Comparison of ENCODE assay signal across 16 mouse cellular contexts in the genomic region with DNA sequence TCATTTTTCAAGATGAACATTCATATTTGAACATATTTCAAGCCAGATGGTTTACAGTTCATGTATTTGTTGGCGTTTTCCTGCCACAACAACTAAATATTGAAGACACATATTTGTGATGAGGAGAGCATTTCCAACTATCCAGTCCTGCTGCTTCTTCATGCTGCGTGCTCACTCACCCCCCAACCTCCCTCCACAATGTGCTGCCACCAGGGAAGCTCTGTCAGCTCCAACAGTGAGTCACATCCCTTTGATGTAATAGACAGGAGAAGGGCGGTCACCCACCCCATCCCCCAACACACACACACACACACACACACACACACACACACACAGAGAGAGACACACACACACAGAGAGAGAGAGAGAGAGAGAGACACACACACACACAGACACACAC. TPM values are rescaled to one million over a fixed set of nuclear protein-coding genes. Genes with fewer than 3 reads are reported as not detected.
DNase-seq lines count a peak whose midpoint lies in the region; ATAC-seq and TF ChIP-seq lines count a peak whose summit lies in the region.
"Had no signal": no experiment of that assay in that cellular context is flagged by ENCODE, and none has a peak within 500 bp of the region (broad histone marks: within the 10 kb centered on the region; RNA-seq: fewer than 3 reads in every experiment).

No protein-coding gene starts in this region.

- no peak overlapping the region for H3K27ac ChIP-seq in gastrocnemius, adult 2 months
- H3K27ac ChIP-seq in stomach, embryonic 14.5 days (ENCODE audit: low read length): peak overlapping the region; percentile 23; the same call in 1 of the 2 replicates
- no peak overlapping the region for H3K27ac ChIP-seq in stomach, postnatal 0 days (replicated peaks)
- H3K27ac ChIP-seq: intestine, embryonic 15.5 days; macrophage had no signal

- no peaks in the 10 kb centered on the region for H3K4me1 ChIP-seq in stomach, embryonic 14.5 days (ENCODE audit: control insufficient read depth, insufficient read depth, low read length)
- no peaks in the 10 kb centered on the region for H3K4me1 ChIP-seq in stomach, postnatal 0 days (replicated peaks; ENCODE audit: control insufficient read depth, insufficient read depth)
- H3K4me1 ChIP-seq: embryonic facial prominence, embryonic 15.5 days; intestine, embryonic 15.5 days had no signal

- H3K4me2 ChIP-seq in stomach, embryonic 14.5 days (replicated peaks; ENCODE audit: low read depth, low read length): no peak overlapping the region
- no peak overlapping the region for H3K4me2 ChIP-seq in stomach, postnatal 0 days (replicated peaks; ENCODE audit: low read depth)
- H3K4me2 ChIP-seq: embryonic facial prominence, embryonic 15.5 days; intestine, embryonic 15.5 days had no signal

- H3K4me3 ChIP-seq in gastrocnemius, adult 2 months: no peak overlapping the region
- H3K4me3 ChIP-seq in stomach, embryonic 14.5 days (ENCODE audit: low read depth, low read length): no peak overlapping the region
- H3K4me3 ChIP-seq in stomach, postnatal 0 days (ENCODE audit: low read depth, low read length): no peak overlapping the region
- H3K4me3 ChIP-seq: embryonic facial prominence, embryonic 15.5 days; intestine, embryonic 15.5 days had no signal

- no peaks in the 10 kb centered on the region for H3K9me3 ChIP-seq in stomach, embryonic 14.5 days (ENCODE audit: control insufficient read depth, low read depth, low read length)
- H3K9me3 ChIP-seq in stomach, postnatal 0 days (ENCODE audit: control insufficient read depth, low read length): no peaks in the 10 kb centered on the region
- H3K9me3 ChIP-seq: embryonic facial prominence, embryonic 15.5 days; intestine, embryonic 15.5 days had no signal

- no peaks in the 10 kb centered on the region for H3K36me3 ChIP-seq in stomach, embryonic 14.5 days (ENCODE audit: control insufficient read depth, insufficient read depth, low read length)
- no peaks in the 10 kb centered on the region for H3K36me3 ChIP-seq in stomach, postnatal 0 days (ENCODE audit: control insufficient read depth, insufficient read depth, low read length)
- H3K36me3 ChIP-seq: embryonic facial prominence, embryonic 15.5 days; intestine, embryonic 15.5 days had no signal

- peak; percentile 10 for DNase-seq in gastrocnemius, postnatal 14 days
- no peak for DNase-seq in gastrocnemius, adult 2 months
- DNase-seq in stomach, postnatal 0 days (ENCODE audit: low spot score): no peak
- DNase-seq in layer of hippocampus, adult 8-10 months (ENCODE audit: low spot score in 2 of 2): peak; percentile 12 to 19
- DNase-seq in embryo, embryonic 10 days (ENCODE audit: low spot score): no peak
- DNase-seq in thymus, postnatal 25 days: no peak
- DNase-seq: cerebellum, postnatal 25 days; heart, postnatal 4 days; thymus, adult 2 months had no signal

- intact Hi-C loops in gastrocnemius, postnatal 14 days (cut with DNase I; ENCODE audit: low total_unique reads): no loop called here
- intact Hi-C loops in gastrocnemius, adult 2 months (cut with DNase I): no loop called here

- no peak for TF ChIP-seq EP300 in stomach, postnatal 0 days (optimal IDR thresholded peaks at IDR 0.05)

- no peak for TF ChIP-seq CTCF in gastrocnemius, adult 2 months (IDR thresholded peaks at IDR 0.05)
- no peak for TF ChIP-seq CTCF in stomach, postnatal 0 days (IDR thresholded peaks at IDR 0.05; ENCODE audit: low read depth)

- ATAC-seq in stomach, embryonic 14.5 days (ENCODE audit: insufficient number of reproducible peaks, insufficient read depth, low FRiP score, low read depth): no peak
- ATAC-seq in stomach, postnatal 0 days (ENCODE audit: low FRiP score, low TSS enrichment): no peak
- ATAC-seq in monocyte, adult 5-6 weeks (replicated peaks; ENCODE audit: insufficient number of reproducible peaks, low FRiP score, low TSS enrichment, poor library complexity, severe bottlenecking): no peak
- ATAC-seq: intestine, embryonic 15.5 days had no signal

- H3K27me3 ChIP-seq in stomach, embryonic 14.5 days (ENCODE audit: control insufficient read depth, insufficient read depth, low read length): no peaks in the 10 kb centered on the region
- no peaks in the 10 kb centered on the region for H3K27me3 ChIP-seq in stomach, postnatal 0 days (ENCODE audit: control insufficient read depth, insufficient read depth, low read length)
- H3K27me3 ChIP-seq: embryonic facial prominence, embryonic 15.5 days; intestine, embryonic 15.5 days had no signal

- no peak overlapping the region for H3K9ac ChIP-seq in stomach, embryonic 14.5 days (replicated peaks; ENCODE audit: low read depth, low read length)
- H3K9ac ChIP-seq in stomach, postnatal 0 days (ENCODE audit: low read length): no peak overlapping the region
- H3K9ac ChIP-seq: embryonic facial prominence, embryonic 15.5 days; intestine, embryonic 15.5 days had no signal

- 40% methylated on average over 3 of the region's 3 CpGs for WGBS in stomach, embryonic 14.5 days
- 49% methylated on average over 3 of the region's 3 CpGs for WGBS in stomach, postnatal 0 days

RNA-seq across cellular contexts. Expression of a gene that starts 6.3 kb away (rescaled TPM):
- total RNA-seq in gastrocnemius, postnatal 14 days (2021): not detected
- not detected for total RNA-seq in gastrocnemius, adult 2 months (2021)
- not detected in 2 replicates for polyA plus RNA-seq in stomach, embryonic 14.5 days (2014; fragmentation: Nextera tagmentation; extraction: Ambion mirVana)
- not detected in 2 replicates for polyA plus RNA-seq in stomach, postnatal 0 days (2015; fragmentation: Nextera tagmentation; extraction: Ambion mirVana)
- not detected for total RNA-seq in layer of hippocampus, adult 8-10 months (2022)
- total RNA-seq in monocyte, adult 5-6 weeks (2017): not detected in 3 replicates
- total RNA-seq: heart, postnatal 4 days; layer of hippocampus, postnatal 10 days; liver, adult 2 months had no signal
- polyA plus RNA-seq: embryonic facial prominence, embryonic 15.5 days; intestine, embryonic 15.5 days; liver, adult 2 months; macrophage; thymus, adult 2 months had no signal

Comparison
In these comparisons a context has a peak if more than half of its experiments do, and no peak if none do; other contexts are left out.
1. DNase-seq: peak in gastrocnemius, postnatal 14 days (single experiment) and layer of hippocampus, adult 8-10 months (2 of 2); none in gastrocnemius, adult 2 months (single experiment), stomach, postnatal 0 days (single experiment), embryo, embryonic 10 days (single experiment) and thymus, postnatal 25 days (single experiment).